In the genomic region with DNA sequence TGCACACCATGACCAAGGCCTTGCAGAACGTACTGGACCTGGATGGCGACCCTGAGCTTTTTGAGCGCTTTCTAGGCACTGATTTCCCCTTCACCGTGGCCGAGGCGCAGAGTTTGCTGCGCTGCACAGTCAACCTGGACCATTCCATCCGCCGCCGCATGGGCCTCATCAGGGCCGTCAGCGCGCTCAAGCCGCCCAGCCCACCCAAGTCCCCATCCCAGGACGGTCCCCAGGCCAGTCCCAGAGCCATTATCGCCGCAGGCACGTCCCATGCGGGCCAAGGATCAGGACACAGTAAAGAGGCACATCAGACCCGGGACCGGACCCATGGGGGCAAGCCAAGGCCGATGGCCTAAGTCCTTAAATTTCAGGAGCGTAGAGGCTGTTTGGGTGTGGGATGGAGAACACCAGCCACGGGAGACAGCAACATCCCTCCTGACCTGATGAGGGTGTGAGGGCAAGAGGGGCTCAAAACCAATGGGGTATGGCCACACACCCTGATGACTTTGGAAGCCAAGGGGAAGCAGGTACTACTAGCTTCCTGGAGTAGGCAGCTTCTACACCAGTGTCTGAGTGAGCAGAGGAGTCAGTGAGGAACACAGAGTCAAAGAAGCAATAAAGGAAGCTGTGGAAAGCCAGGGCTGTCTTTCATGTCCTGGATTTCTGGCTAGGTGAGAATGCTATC, we compare ENCODE assay signal across 10 mouse cellular contexts. TPM values are rescaled to one million over a fixed set of nuclear protein-coding genes. Genes with fewer than 3 reads are reported as not detected.
DNase-seq lines count a peak whose midpoint lies in the region; ATAC-seq and TF ChIP-seq lines count a peak whose summit lies in the region.
"Had no signal": no experiment of that assay in that cellular context is flagged by ENCODE, and none has a peak within 500 bp of the region (broad histone marks: within the 10 kb centered on the region; RNA-seq: fewer than 3 reads in every experiment).

No protein-coding gene starts in this region.

- TF ChIP-seq CTCF in midbrain, postnatal 0 days (IDR thresholded peaks at IDR 0.05) = no peak
- no peak for TF ChIP-seq CTCF in kidney, adult 2 months (conservative IDR thresholded peaks at IDR 0.05; ENCODE audit: insufficient read depth, insufficient read length, low read depth, low read length)

- ATAC-seq in kidney, embryonic 16.5 days (ENCODE audit: low FRiP score, low TSS enrichment) = peak; percentile 16; the same call in 1 of the 2 replicates
- peak; percentile 16; the same call in 1 of the 2 replicates for ATAC-seq in embryonic facial prominence, embryonic 14.5 days (ENCODE audit: low read depth)
- no peak for ATAC-seq in intestine, embryonic 15.5 days
- peak; percentile 17 for ATAC-seq in midbrain, postnatal 0 days (ENCODE audit: low FRiP score)

- H3K27me3 ChIP-seq in kidney, embryonic 16.5 days (ENCODE audit: insufficient read depth, low read length) = peaks cover 61% of the 10 kb centered on the region
- H3K27me3 ChIP-seq in embryonic facial prominence, embryonic 14.5 days (replicated peaks; ENCODE audit: control insufficient read depth, insufficient read depth, low read length) = peaks cover 62% of the 10 kb centered on the region
- H3K27me3 ChIP-seq in intestine, embryonic 15.5 days (replicated peaks) = peaks cover 60% of the 10 kb centered on the region
- H3K27me3 ChIP-seq in midbrain, postnatal 0 days (ENCODE audit: insufficient read depth, low read length) = peaks cover 31% of the 10 kb centered on the region
- no peaks in the 10 kb centered on the region for H3K27me3 ChIP-seq in kidney, adult 2 months (replicated peaks; ENCODE audit: control insufficient read depth, insufficient read depth, low read length)

- peak overlapping the region; percentile 77 for H3K4me2 ChIP-seq in kidney, embryonic 16.5 days (replicated peaks; ENCODE audit: low read depth, low read length)
- H3K4me2 ChIP-seq in embryonic facial prominence, embryonic 14.5 days (ENCODE audit: low read depth, low read length) = peak overlapping the region; percentile 86
- H3K4me2 ChIP-seq in intestine, embryonic 15.5 days (replicated peaks) = peak overlapping the region; percentile 93
- H3K4me2 ChIP-seq in midbrain, postnatal 0 days (ENCODE audit: low read depth, low read length, poor library complexity, severe bottlenecking) = peak overlapping the region; percentile 62

- H3K36me3 ChIP-seq in kidney, embryonic 16.5 days (ENCODE audit: insufficient read depth, low read length) = peaks cover 9% of the 10 kb centered on the region
- peaks cover 12% of the 10 kb centered on the region for H3K36me3 ChIP-seq in embryonic facial prominence, embryonic 14.5 days (ENCODE audit: control insufficient read depth, insufficient read depth, low read length)
- H3K36me3 ChIP-seq in intestine, embryonic 15.5 days = peaks cover under 1% of the 10 kb centered on the region; the same call in 1 of the 2 replicates
- peaks cover 6% of the 10 kb centered on the region for H3K36me3 ChIP-seq in midbrain, postnatal 0 days (ENCODE audit: insufficient read depth, low read length)
- H3K36me3 ChIP-seq in kidney, adult 2 months (ENCODE audit: control insufficient read depth, insufficient read depth, low read length) = no peaks in the 10 kb centered on the region

- no peak for DNase-seq in kidney, postnatal 14 days
- DNase-seq in embryonic facial prominence, embryonic 14.5 days (ENCODE audit: low spot score) = no peak
- no peak for DNase-seq in midbrain, postnatal 0 days (ENCODE audit: low spot score)
- DNase-seq in right cerebral cortex, postnatal 14 days = no peak
- DNase-seq in c-Kit-positive CD71-positive TER-119-positive erythroid progenitor cells, embryonic 14.5 days (ENCODE audit: low spot score) = no peak
- DNase-seq in kidney, adult 2 months = no peak

- peaks cover 21% of the 10 kb centered on the region for H3K4me1 ChIP-seq in kidney, embryonic 16.5 days (ENCODE audit: insufficient read depth, low read length)
- peaks cover 8% of the 10 kb centered on the region; the same call in 1 of the 2 replicates for H3K4me1 ChIP-seq in embryonic facial prominence, embryonic 14.5 days (ENCODE audit: control insufficient read depth, insufficient read depth, low read length)
- peaks cover 24% of the 10 kb centered on the region for H3K4me1 ChIP-seq in intestine, embryonic 15.5 days (replicated peaks)
- peaks cover 3% of the 10 kb centered on the region; the same call in 1 of the 2 replicates for H3K4me1 ChIP-seq in midbrain, postnatal 0 days (ENCODE audit: insufficient read depth, low read length)
- peaks cover 9% of the 10 kb centered on the region; the same call in 1 of the 2 replicates for H3K4me1 ChIP-seq in kidney, adult 2 months (ENCODE audit: control insufficient read depth, insufficient read depth, low read length)

- H3K4me3 ChIP-seq in kidney, embryonic 16.5 days (ENCODE audit: low read length) = peak overlapping the region; percentile 51
- H3K4me3 ChIP-seq in embryonic facial prominence, embryonic 14.5 days (ENCODE audit: low read depth, low read length) = peak overlapping the region; percentile 45
- H3K4me3 ChIP-seq in intestine, embryonic 15.5 days (replicated peaks) = peak overlapping the region; percentile 43
- peak overlapping the region; percentile 36 for H3K4me3 ChIP-seq in midbrain, postnatal 0 days (ENCODE audit: low read depth, low read length)
- no peak overlapping the region for H3K4me3 ChIP-seq in kidney, adult 2 months (ENCODE audit: insufficient read depth, low read depth, low read length)

- 15% methylated on average over 24 of the region's 24 CpGs for WGBS in kidney, embryonic 16.5 days
- 14% methylated on average over 23 of the region's 24 CpGs for WGBS in embryonic facial prominence, embryonic 14.5 days
- WGBS in intestine, embryonic 15.5 days = 16% methylated on average over 24 of the region's 24 CpGs
- 8% methylated on average over 24 of the region's 24 CpGs for WGBS in midbrain, postnatal 0 days
- 14% methylated on average over 24 of the region's 24 CpGs for WGBS in kidney, adult 2 months

- peak overlapping the region; percentile 31 for H3K9ac ChIP-seq in kidney, embryonic 16.5 days (replicated peaks; ENCODE audit: low read length)
- H3K9ac ChIP-seq in embryonic facial prominence, embryonic 14.5 days (ENCODE audit: low read depth, low read length) = peak overlapping the region; percentile 54
- H3K9ac ChIP-seq in intestine, embryonic 15.5 days = peak overlapping the region; percentile 41
- H3K9ac ChIP-seq in midbrain, postnatal 0 days (replicated peaks; ENCODE audit: low read length, poor library complexity, severe bottlenecking) = peak overlapping the region; percentile 45

- no peak for TF ChIP-seq POLR2A in kidney, adult 2 months (IDR thresholded peaks at IDR 0.05; ENCODE audit: low read depth, low read length)

- no peak overlapping the region for H3K27ac ChIP-seq in kidney, embryonic 16.5 days (ENCODE audit: low read length)
- no peak overlapping the region for H3K27ac ChIP-seq in embryonic facial prominence, embryonic 14.5 days (replicated peaks; ENCODE audit: low read depth, low read length)
- no peak overlapping the region for H3K27ac ChIP-seq in intestine, embryonic 15.5 days
- H3K27ac ChIP-seq in midbrain, postnatal 0 days (ENCODE audit: low read depth, low read length) = no peak overlapping the region
- no peak overlapping the region for H3K27ac ChIP-seq in kidney, adult 2 months (ENCODE audit: insufficient read depth, low read depth, low read length)

- H3K9me3 ChIP-seq in kidney, embryonic 16.5 days (ENCODE audit: low read length) = no peaks in the 10 kb centered on the region
- no peaks in the 10 kb centered on the region for H3K9me3 ChIP-seq in embryonic facial prominence, embryonic 14.5 days (ENCODE audit: control insufficient read depth, low read length)
- H3K9me3 ChIP-seq in intestine, embryonic 15.5 days = no peaks in the 10 kb centered on the region
- no peaks in the 10 kb centered on the region for H3K9me3 ChIP-seq in midbrain, postnatal 0 days (ENCODE audit: low read length)

RNA-seq across cellular contexts. Expression of gene Nkpd1, which starts 6.9 kb away (rescaled TPM):
- 0.11 and 0.14 TPM in 2 replicates for polyA plus RNA-seq in kidney, embryonic 16.5 days (2015; fragmentation: Nextera tagmentation; extraction: Ambion mirVana)
- polyA plus RNA-seq in embryonic facial prominence, embryonic 14.5 days (2014; fragmentation: Nextera tagmentation; extraction: Ambion mirVana) = 0.14 and 0.42 TPM in 2 replicates
- polyA plus RNA-seq in intestine, embryonic 15.5 days (2015; fragmentation: Nextera tagmentation; extraction: Ambion mirVana) = 0.10 and 0.11 TPM in 2 replicates
- total RNA-seq in midbrain, postnatal 0 days (2014; rRNA removed) = 2.3 TPM in 2 replicates
- 1.6 and 1.8 TPM in 2 replicates for polyA plus RNA-seq in midbrain, postnatal 0 days (2015; fragmentation: Nextera tagmentation; extraction: Ambion mirVana)
- 0.11 and 0.16 TPM in 2 replicates for polyA plus RNA-seq in kidney, adult 2 months (2012; rRNA removed)
- total RNA-seq: hematopoietic stem cell, adult 5-6 weeks; monocyte, adult 5-6 weeks had no signal

RNA-seq across cellular contexts. Expression of gene Trappc6a, which starts 16.4 kb away (rescaled TPM):
- polyA plus RNA-seq in kidney, embryonic 16.5 days (2015; fragmentation: Nextera tagmentation; extraction: Ambion mirVana) = 89.7 and 94.2 TPM in 2 replicates
- polyA plus RNA-seq in embryonic facial prominence, embryonic 14.5 days (2014; fragmentation: Nextera tagmentation; extraction: Ambion mirVana) = 61.8 and 67.3 TPM in 2 replicates
- polyA plus RNA-seq in intestine, embryonic 15.5 days (2015; fragmentation: Nextera tagmentation; extraction: Ambion mirVana) = 124 and 137 TPM in 2 replicates
- 14.9 and 23.9 TPM in 2 replicates for total RNA-seq in midbrain, postnatal 0 days (2014; rRNA removed)
- 32.2 and 32.6 TPM in 2 replicates for polyA plus RNA-seq in midbrain, postnatal 0 days (2015; fragmentation: Nextera tagmentation; extraction: Ambion mirVana)
- polyA plus RNA-seq in kidney, adult 2 months (2012; rRNA removed) = 62.3 and 74.6 TPM in 2 replicates

RNA-seq across cellular contexts. Expression of gene Bloc1s3, which starts 16.4 kb away (rescaled TPM):
- polyA plus RNA-seq in kidney, embryonic 16.5 days (2015; fragmentation: Nextera tagmentation; extraction: Ambion mirVana) = 1.8 and 2.2 TPM in 2 replicates
- 0.74 and 0.93 TPM in 2 replicates for polyA plus RNA-seq in embryonic facial prominence, embryonic 14.5 days (2014; fragmentation: Nextera tagmentation; extraction: Ambion mirVana)
- polyA plus RNA-seq in intestine, embryonic 15.5 days (2015; fragmentation: Nextera tagmentation; extraction: Ambion mirVana) = 1.9 and 2.2 TPM in 2 replicates
- total RNA-seq in midbrain, postnatal 0 days (2014; rRNA removed) = 17.8 and 21.4 TPM in 2 replicates
- 3.9 and 4.2 TPM in 2 replicates for polyA plus RNA-seq in midbrain, postnatal 0 days (2015; fragmentation: Nextera tagmentation; extraction: Ambion mirVana)
- 8.6 and 10.3 TPM in 2 replicates for polyA plus RNA-seq in kidney, adult 2 months (2012; rRNA removed)

RNA-seq across cellular contexts. Expression of gene Ppp1r37, which starts 38.3 kb away (rescaled TPM):
- polyA plus RNA-seq in kidney, embryonic 16.5 days (2015; fragmentation: Nextera tagmentation; extraction: Ambion mirVana) = 21.9 and 23.9 TPM in 2 replicates
- polyA plus RNA-seq in embryonic facial prominence, embryonic 14.5 days (2014; fragmentation: Nextera tagmentation; extraction: Ambion mirVana) = 4.9 and 5.7 TPM in 2 replicates
- 18.3 and 21.8 TPM in 2 replicates for polyA plus RNA-seq in intestine, embryonic 15.5 days (2015; fragmentation: Nextera tagmentation; extraction: Ambion mirVana)
- total RNA-seq in midbrain, postnatal 0 days (2014; rRNA removed) = 114 and 127 TPM in 2 replicates
- polyA plus RNA-seq in midbrain, postnatal 0 days (2015; fragmentation: Nextera tagmentation; extraction: Ambion mirVana) = 27.8 and 28.1 TPM in 2 replicates
- polyA plus RNA-seq in kidney, adult 2 months (2012; rRNA removed) = 87.0 and 92.0 TPM in 2 replicates

RNA-seq across cellular contexts. Expression of gene Zfp296, which starts 52.5 kb away (rescaled TPM):
- polyA plus RNA-seq in kidney, embryonic 16.5 days (2015; fragmentation: Nextera tagmentation; extraction: Ambion mirVana) = 0.46 and 0.71 TPM in 2 replicates
- 0.48 and 1.2 TPM in 2 replicates for polyA plus RNA-seq in embryonic facial prominence, embryonic 14.5 days (2014; fragmentation: Nextera tagmentation; extraction: Ambion mirVana)
- 0.63 and 0.95 TPM in 2 replicates for polyA plus RNA-seq in intestine, embryonic 15.5 days (2015; fragmentation: Nextera tagmentation; extraction: Ambion mirVana)
- total RNA-seq in midbrain, postnatal 0 days (2014; rRNA removed) = 0.33 and 1.2 TPM in 2 replicates
- 0.11 TPM in 1 of 2 replicates, not detected in the other for polyA plus RNA-seq in midbrain, postnatal 0 days (2015; fragmentation: Nextera tagmentation; extraction: Ambion mirVana)
- 2.7 and 3.3 TPM in 2 replicates for polyA plus RNA-seq in kidney, adult 2 months (2012; rRNA removed)
